Mouse (Mus musculus): ENCODE results near the gene Fbxo7.

Gene Fbxo7

GRCm38 (mm10) chr10:86044066-86044465, 22.3 kb downstream of the Fbxo7 start:
- WGBS = 85% methylated on average over 8 of the region's 8 CpGs

- 96% methylated on average over 1 of the region's 1 CpGs for WGBS
Measured at GRCm38 (mm10) chr10:86046371-86046770, 24.6 kb downstream of the Fbxo7 start.

- WGBS = 87% methylated on average over 9 of the region's 9 CpGs
Measured at GRCm38 (mm10) chr10:86047786-86048185, 26.0 kb downstream of the Fbxo7 start.

GRCm38 (mm10) chr10:86050522-86050921, 28.8 kb downstream of the Fbxo7 start:
- 89% methylated on average over 2 of the region's 2 CpGs for WGBS

- 77% methylated on average over 10 of the region's 10 CpGs for WGBS
Measured at GRCm38 (mm10) chr10:86052818-86053522, 31.2 kb downstream of the Fbxo7 start.

GRCm38 (mm10) chr10:86056297-86056903, 34.6 kb downstream of the Fbxo7 start:
- WGBS = 85% methylated on average over 8 of the region's 8 CpGs

- 88% methylated on average over 11 of the region's 11 CpGs for WGBS
Measured at GRCm38 (mm10) chr10:86057286-86057685, 35.5 kb downstream of the Fbxo7 start.

- 76% methylated on average over 2 of the region's 2 CpGs for WGBS
Measured at GRCm38 (mm10) chr10:86057712-86058111, 35.9 kb downstream of the Fbxo7 start.

GRCm38 (mm10) chr10:86060267-86060666, 38.5 kb downstream of the Fbxo7 start:
- 67% methylated on average over 3 of the region's 3 CpGs for WGBS

GRCm38 (mm10) chr10:86062261-86063017, 40.7 kb downstream of the Fbxo7 start:
- WGBS = 46% methylated on average over 5 of the region's 5 CpGs

GRCm38 (mm10) chr10:86063018-86063384, 41.2 kb downstream of the Fbxo7 start:
- WGBS = 92% methylated on average over 8 of the region's 8 CpGs

GRCm38 (mm10) chr10:86064937-86065336, 43.2 kb downstream of the Fbxo7 start:
- 5% methylated on average over 4 of the region's 4 CpGs for WGBS

- 72% methylated on average over 1 of the region's 1 CpGs for WGBS
Measured at GRCm38 (mm10) chr10:86065661-86066060, 43.9 kb downstream of the Fbxo7 start.

- WGBS = 90% methylated on average over 5 of the region's 5 CpGs
Measured at GRCm38 (mm10) chr10:86066651-86067050, 44.9 kb downstream of the Fbxo7 start.

GRCm38 (mm10) chr10:86067911-86068310, 46.1 kb downstream of the Fbxo7 start:
- WGBS = 87% methylated on average over 10 of the region's 10 CpGs

- WGBS = 57% methylated on average over 3 of the region's 3 CpGs
Measured at GRCm38 (mm10) chr10:86069341-86069740, 47.6 kb downstream of the Fbxo7 start.

- WGBS = 91% methylated on average over 3 of the region's 3 CpGs
Measured at GRCm38 (mm10) chr10:86070751-86071150, 49.0 kb downstream of the Fbxo7 start.

GRCm38 (mm10) chr10:86074134-86074533, 52.4 kb downstream of the Fbxo7 start:
- 93% methylated on average over 4 of the region's 4 CpGs for WGBS

- WGBS = 75% methylated on average over 9 of the region's 9 CpGs
Measured at GRCm38 (mm10) chr10:86074971-86075711, 53.4 kb downstream of the Fbxo7 start.

- 84% methylated on average over 2 of the region's 2 CpGs for WGBS
Measured at GRCm38 (mm10) chr10:86077272-86077671, 55.5 kb downstream of the Fbxo7 start.

GRCm38 (mm10) chr10:86078761-86079160, 57.0 kb downstream of the Fbxo7 start:
- WGBS = 33% methylated on average over 2 of the region's 2 CpGs

GRCm38 (mm10) chr10:86079921-86080320, 58.1 kb downstream of the Fbxo7 start:
- 90% methylated on average over 9 of the region's 9 CpGs for WGBS
